Mouse (Mus musculus) heart, embryonic 14.5 days (tissue): Measurements from ENCODE around the gene Nop58. TPM values are rescaled to one million over a fixed set of nuclear protein-coding genes. Genes with fewer than 3 reads are reported as not detected.
A peak's percentile ranks its signal among the peaks of the same experiment; 100 is the strongest.
"Not testable (repeated sequence)": the region's sequence is repeated elsewhere in the genome, so short reads cannot be mapped to it uniquely, and the experiment has no call there.

Experiments used
- ATAC-seq: fragments of 200-750 bp; cut with Nextera tagmentation; 2 replicates; pipeline ENCODE4 v1.8.0; 2017; ENCODE audit warnings: low read depth, moderate TSS enrichment; ENCODE audit not compliant: insufficient number of reproducible peaks, insufficient read depth, low FRiP score
- H3K27ac ChIP-seq, 2 experiments: fragments of 200-500 bp in 1 of 2; fragments of 300-500 bp in 1 of 2; sonication (generic) in 1 of 2; replicated peaks in 1 of 2; 2 replicates each; pipeline ENCODE4 v1.5.1; 2012 to 2014; ENCODE audit warnings: low read depth in 2 of 2, low read length in 2 of 2, control low read depth in 1 of 2, mild to moderate bottlenecking in 1 of 2, mixed read lengths in 1 of 2; ENCODE audit not compliant: control insufficient read depth in 1 of 2, insufficient read depth in 1 of 2
- H3K27me3 ChIP-seq: fragments of 300-500 bp; sonication (generic); 2 replicates; pipeline ENCODE4 v1.6.1; 2014; ENCODE audit warnings: mild to moderate bottlenecking, low read length, control low read depth; ENCODE audit not compliant: control insufficient read depth, insufficient read depth
- H3K36me3 ChIP-seq: fragments of 300-500 bp; sonication (generic); 2 replicates; pipeline ENCODE4 v1.6.1; 2014; ENCODE audit warnings: mild to moderate bottlenecking, control low read depth, low read length, mixed read lengths; ENCODE audit not compliant: control insufficient read depth, insufficient read depth
- H3K4me1 ChIP-seq, 2 experiments: fragments of 200-500 bp in 1 of 2; fragments of 300-500 bp in 1 of 2; sonication (generic) in 1 of 2; 2 replicates each; pipeline ENCODE4 v1.6.1; 2012 to 2014; ENCODE audit warnings: low read length in 2 of 2, control low read depth in 1 of 2, mixed read lengths in 1 of 2; ENCODE audit not compliant: control insufficient read depth in 2 of 2, insufficient read depth in 2 of 2
- H3K4me2 ChIP-seq: fragments of 300-500 bp; sonication (generic); 2 replicates; pipeline ENCODE4 v1.6.1; 2014; ENCODE audit warnings: mild to moderate bottlenecking, low read length
- H3K4me3 ChIP-seq, 2 experiments: fragments of 200-500 bp in 1 of 2; fragments of 300-500 bp in 1 of 2; sonication (generic) in 1 of 2; 2 replicates each; pipeline ENCODE4 v1.5.1; 2012 to 2014; ENCODE audit warnings: low read length in 2 of 2, mild to moderate bottlenecking in 2 of 2, control low read depth in 1 of 2, low read depth in 1 of 2, moderate library complexity in 1 of 2; ENCODE audit not compliant: control insufficient read depth in 1 of 2, insufficient read depth in 1 of 2
- H3K9ac ChIP-seq: fragments of 300-500 bp; sonication (generic); 2 replicates; pipeline ENCODE4 v1.6.1; 2014; ENCODE audit warnings: mild to moderate bottlenecking, low read length
- H3K9me3 ChIP-seq: fragments of 300-500 bp; sonication (generic); 2 replicates; pipeline ENCODE4 v1.6.1; 2016; ENCODE audit warnings: low read length, control low read depth; ENCODE audit not compliant: control insufficient read depth
- WGBS: fragments of 180-500 bp; shearing (Covaris S2); extraction: QIAGEN DNeasy Blood & Tissue Kit; methylation state at CpG from one replicate; pipeline ENCODE4 v1.1.7; 2014; 5-methylcytosine and 5-hydroxymethylcytosine counted together
- polyA plus RNA-seq: library from polyadenylated mRNA; unstranded; fragments of >200 nt; fragmentation: Nextera tagmentation; extraction: Ambion mirVana; gene quantifications from 2 replicates; pipeline ENCODE4 v1.2.1, GENCODE M21; 2014

The Nop58 gene
- polyA plus RNA-seq: 110 and 120 TPM in 2 replicates

DNA sequence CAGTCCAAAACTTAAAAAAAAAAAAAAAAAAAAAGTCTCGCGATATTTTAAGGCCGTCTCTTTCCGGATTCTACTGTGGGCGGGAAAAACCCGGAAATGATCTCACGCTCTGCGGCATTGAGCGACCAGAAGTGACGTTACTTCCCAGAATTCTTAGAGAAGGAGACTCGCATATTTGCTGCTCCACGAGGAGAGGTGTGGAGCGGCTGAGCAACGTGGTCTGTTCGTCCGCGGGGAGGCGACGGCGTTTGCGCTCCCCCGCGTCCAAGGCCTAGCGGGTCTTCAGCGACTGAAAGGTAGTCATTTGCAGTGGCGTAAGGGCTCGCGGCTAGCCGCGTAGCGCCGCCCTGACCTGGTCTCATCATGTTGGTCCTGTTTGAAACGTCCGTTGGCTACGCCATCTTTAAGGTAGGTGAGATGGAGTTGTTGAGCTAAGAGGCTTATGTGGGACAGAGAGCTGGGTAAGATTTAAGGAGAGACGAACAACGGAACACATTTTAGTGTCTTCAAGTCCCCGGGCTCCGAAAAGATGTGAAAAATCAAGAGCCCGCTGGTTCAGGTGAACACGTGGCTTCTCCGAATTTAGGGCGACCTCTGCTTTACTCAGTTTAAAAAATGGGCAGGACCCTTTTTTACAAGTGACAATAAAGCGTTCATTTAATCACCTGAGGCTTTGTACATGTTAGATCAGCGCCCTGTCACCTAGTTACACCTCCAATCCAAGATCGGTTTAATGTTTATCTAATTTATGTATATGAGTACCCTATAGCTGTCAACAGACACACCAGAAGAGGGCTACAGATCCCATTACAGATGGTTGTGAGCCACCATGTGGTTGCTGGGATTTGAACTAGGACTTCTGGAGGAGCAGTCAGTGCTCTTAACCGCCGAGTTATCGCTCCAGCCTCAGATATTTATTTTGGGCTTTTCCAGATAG is at the start of gene Nop58:
Gene Nop58, plus strand, starts transcription at position 153 of the 937 bp plus-strand sequence.
- Histone ChIP-seq H3K4me3 (peak within 1 kb of the TSS; percentile 56 to 72), H3K27ac (peak within 1 kb of the TSS; percentile 83 to 91), H3K9ac (peak within 1 kb of the TSS; percentile 80), H3K4me1 (peaks cover 2 to 17% of the 10 kb centered on the region in 2 experiments; a peak in 3 of 4 replicates), H3K27me3 (0 out of 2 replicates have a peak, but pooled peaks cover 5% of the 10 kb centered on the region), H3K9me3 (no peaks in the 10 kb centered on the region), H3K36me3 (peaks cover 9% of the 10 kb centered on the region), H3K4me2 (peak within 1 kb of the TSS; percentile 93)
- peak; percentile 91 for ATAC-seq
- whole genome bisulfite sequencing: under 1% methylated on average over 49 of the region's 49 CpGs

DNA sequence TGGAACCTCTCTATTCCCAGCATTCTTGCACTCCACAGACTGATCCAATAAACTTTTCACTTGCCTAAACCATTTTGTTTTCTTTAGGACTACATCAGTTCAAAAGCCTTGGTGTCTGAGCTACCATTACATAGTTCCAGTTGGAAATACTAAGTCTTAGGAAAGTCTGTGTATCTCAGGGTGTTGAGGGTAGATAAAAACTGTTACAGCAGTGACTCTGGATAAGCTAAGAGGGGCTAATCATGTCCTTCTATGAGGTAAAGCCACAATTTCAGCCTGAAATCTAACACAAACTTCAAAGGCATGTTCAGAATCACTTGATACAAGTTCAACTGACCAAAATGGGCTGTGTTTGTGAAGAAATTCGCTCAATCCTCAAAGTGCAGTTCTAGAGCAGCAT is 48.4 kb upstream of the Nop58 start:
- Histone ChIP-seq H3K4me2 (no peak overlapping the region), H3K9ac (no peak overlapping the region), H3K9me3 (no peaks in the 10 kb centered on the region), H3K27me3 (no peaks in the 10 kb centered on the region), H3K27ac (no peak overlapping the region), H3K4me3 (no peak overlapping the region), H3K4me1 (peaks cover 0 to 2% of the 10 kb centered on the region in 2 experiments; a peak in 1 of 4 replicates), H3K36me3 (peaks cover 12% of the 10 kb centered on the region)
- 46% methylated on average over 1 of the region's 1 CpGs for WGBS
- no peak for ATAC-seq

DNA sequence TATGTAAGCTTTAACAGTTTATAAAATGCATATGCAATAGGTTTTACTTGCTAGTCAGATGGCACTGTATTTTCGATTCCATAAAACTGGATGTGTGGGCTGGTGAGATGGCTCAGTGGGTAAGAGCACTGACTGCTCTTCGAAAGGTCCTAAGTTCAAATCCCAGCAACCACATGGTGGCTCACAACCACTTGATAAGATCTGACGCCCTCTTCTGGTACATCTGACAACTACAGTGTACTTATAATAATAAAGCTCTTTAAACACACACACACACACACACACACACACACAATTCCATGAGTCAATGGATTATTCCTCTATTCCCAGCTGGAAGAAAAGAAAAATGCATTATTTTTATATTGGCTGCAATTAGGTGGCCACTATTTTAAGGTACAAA is 46.4 kb upstream of the Nop58 start:
- Histone ChIP-seq H3K9ac (no peak overlapping the region), H3K9me3 (no peaks in the 10 kb centered on the region), H3K27ac (no peak overlapping the region), H3K4me1 (no peaks in the 10 kb centered on the region), H3K36me3 (peaks cover 32% of the 10 kb centered on the region), H3K4me2 (no peak overlapping the region), H3K4me3 (no peak overlapping the region), H3K27me3 (no peaks in the 10 kb centered on the region)
- no peak for ATAC-seq
- WGBS: 80% methylated on average over 3 of the region's 3 CpGs

DNA sequence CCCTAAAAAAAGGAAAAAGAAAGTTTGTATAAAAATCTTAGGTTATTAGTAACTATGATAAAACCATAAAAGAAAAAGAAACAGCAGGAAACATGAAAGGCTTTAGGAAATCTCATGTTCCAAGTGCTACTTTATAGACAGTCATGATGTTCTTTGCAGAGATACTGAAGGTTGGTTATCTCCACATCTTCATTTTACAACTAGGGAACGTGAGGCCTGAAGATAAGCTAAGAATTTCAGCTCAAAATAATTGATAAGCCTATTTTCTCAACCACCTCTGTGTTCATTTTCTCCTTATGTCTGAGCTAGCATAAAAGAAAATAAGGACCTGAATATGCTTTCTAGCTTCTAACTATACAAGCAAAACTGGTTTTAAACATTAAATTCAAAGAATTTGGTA is 42.3 kb upstream of the Nop58 start:
- H3K27ac ChIP-seq: no peak overlapping the region
- H3K4me1 ChIP-seq: no peaks in the 10 kb centered on the region
- no peak overlapping the region for H3K4me2 ChIP-seq
- WGBS: 55% methylated on average over 1 of the region's 1 CpGs
- no peak overlapping the region for H3K9ac ChIP-seq
- no peaks in the 10 kb centered on the region for H3K27me3 ChIP-seq
- no peak overlapping the region for H3K4me3 ChIP-seq
- peaks cover 51% of the 10 kb centered on the region for H3K36me3 ChIP-seq
- ATAC-seq: no peak
- no peaks in the 10 kb centered on the region for H3K9me3 ChIP-seq

DNA sequence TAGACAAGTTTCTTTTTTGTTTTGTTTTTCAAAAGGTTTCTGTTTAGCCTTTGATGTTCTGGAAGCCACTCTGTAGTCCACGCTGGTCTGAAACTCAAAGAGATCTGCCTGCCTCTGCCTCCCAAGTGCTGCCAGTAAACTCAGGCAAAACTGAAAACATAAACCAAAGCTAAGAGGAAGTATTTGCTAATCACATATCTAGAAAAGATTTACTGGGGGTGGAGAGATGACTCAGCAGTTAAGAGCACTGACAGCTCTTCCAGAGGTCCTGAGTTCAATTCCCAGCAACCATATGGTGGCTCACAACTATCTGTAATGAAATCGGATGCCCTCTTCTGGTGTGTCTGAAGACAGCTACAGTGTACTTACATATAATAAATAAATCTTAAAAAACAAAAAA is 38.3 kb upstream of the Nop58 start:
- not testable (repeated sequence) for H3K9ac ChIP-seq, H3K4me2 ChIP-seq, ATAC-seq, H3K4me1 ChIP-seq, H3K4me3 ChIP-seq, H3K27me3 ChIP-seq, H3K27ac ChIP-seq, H3K9me3 ChIP-seq
- H3K36me3 ChIP-seq: peaks cover 66% of the 10 kb centered on the region
- WGBS: 96% methylated on average over 2 of the region's 2 CpGs

DNA sequence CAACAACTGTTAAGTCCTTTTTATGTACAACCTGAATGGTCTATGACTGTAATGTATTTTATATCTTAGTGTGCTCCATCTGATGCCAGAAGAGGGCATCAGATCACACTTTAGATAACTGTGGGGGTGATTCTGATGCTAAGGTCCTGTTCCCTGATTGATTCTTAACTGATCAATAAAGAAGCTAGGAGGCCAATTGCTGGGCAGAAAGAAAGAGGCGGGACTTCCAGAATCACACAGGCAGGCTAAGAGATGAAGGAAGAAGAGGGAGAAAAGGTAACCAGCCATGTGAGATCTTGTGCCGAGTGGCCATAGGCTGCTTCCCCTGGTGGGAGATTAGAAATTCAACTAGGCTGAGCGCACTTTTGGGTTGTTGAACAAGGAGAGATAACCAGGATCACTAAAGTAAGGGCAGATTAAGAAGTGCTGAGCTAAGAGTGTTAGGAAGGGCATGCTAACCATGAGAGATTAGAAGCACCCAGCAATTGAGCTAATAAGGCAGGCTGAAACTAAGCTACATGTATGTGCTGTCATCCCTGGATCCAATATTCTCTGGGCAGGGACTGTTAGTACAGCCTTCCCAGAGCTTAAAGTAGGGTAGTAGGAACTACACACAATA is 33.5 kb upstream of the Nop58 start:
- WGBS: 88% methylated on average over 3 of the region's 3 CpGs
- Histone ChIP-seq H3K9ac (no peak overlapping the region), H3K4me1 (no peaks in the 10 kb centered on the region), H3K9me3 (no peaks in the 10 kb centered on the region), H3K27ac (no peak overlapping the region), H3K4me2 (no peak overlapping the region), H3K4me3 (no peak overlapping the region), H3K27me3 (no peaks in the 10 kb centered on the region), H3K36me3 (peaks cover 59% of the 10 kb centered on the region)
- ATAC-seq: no peak

DNA sequence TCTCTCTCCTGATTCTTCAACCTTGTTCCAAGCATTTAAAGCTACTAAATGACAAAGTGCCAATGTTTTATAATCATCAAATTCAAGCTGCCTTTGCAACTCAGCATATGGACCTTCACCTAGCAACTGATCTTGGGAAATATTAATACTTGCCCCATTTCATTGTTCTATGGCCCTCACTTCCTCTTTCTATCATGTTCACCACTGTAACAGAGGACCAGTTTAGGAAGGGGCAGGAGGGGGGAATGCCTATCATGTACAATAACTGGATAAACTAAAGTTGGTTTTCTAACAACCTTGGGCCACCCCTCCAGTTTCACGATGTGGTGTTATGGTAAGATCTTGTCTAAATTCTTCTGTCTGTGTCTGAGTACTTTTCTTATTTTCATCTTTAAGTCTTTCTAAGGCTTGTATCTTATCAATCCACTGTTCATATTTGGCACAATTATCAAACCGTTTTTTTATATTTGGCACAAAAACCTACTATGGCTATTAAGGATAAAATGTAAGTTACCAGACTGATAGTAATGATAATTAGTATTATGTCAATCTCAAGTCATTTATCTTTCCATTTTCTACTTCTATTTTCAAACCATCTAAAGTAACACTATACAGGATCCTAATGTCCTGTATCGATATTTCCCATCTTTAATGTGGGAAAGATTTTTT is 31.4 kb upstream of the Nop58 start:
- Histone ChIP-seq H3K36me3 (peaks cover 46% of the 10 kb centered on the region), H3K9me3 (no peaks in the 10 kb centered on the region), H3K9ac (no peak overlapping the region), H3K4me3 (no peak overlapping the region), H3K27ac (no peak overlapping the region), H3K4me1 (no peaks in the 10 kb centered on the region), H3K4me2 (no peak overlapping the region), H3K27me3 (no peaks in the 10 kb centered on the region)
- WGBS: 82% methylated on average over 3 of the region's 3 CpGs
- no peak for ATAC-seq
